Mouse (Mus musculus): Measurements from ENCODE around the gene Raver1.

Gene Raver1

DNA sequence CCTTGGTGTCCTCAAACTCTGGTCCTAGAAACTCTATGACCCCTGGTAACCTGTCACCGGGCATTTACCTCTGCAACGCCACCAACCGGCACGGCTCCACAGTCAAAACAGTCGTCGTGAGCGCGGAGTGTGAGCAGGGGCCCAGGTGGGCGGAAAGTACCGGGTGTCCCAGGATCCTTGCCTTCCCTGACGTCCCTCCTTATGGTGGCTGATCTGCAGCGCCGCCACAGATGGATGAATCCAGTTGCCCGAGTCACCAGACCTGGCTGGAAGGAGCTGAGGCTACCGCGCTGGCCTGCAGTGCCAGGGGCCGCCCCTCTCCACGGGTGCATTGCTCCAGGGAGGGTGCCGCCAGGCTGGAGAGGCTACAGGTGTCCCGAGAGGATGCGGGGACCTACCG, 55.1 kb downstream of the Raver1 start:
- DNase-seq: no peak

DNA sequence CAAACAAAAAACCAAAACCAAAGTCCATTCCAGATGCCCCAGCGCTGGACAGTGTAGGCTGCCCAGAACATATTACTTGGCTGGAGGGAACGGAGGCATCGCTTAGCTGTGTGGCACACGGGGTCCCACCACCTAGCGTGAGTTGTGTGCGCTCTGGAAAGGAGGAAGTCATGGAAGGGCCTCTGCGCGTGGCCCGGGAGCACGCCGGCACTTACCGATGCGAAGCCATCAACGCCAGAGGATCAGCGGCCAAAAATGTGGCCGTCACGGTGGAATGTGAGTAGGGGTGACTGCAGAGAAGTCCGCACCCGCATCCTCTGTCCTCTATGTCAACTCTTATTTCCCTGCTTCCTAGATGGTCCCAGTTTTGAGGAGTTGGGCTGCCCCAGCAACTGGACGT, 55.6 kb downstream of the Raver1 start:
- no peak for DNase-seq

DNA sequence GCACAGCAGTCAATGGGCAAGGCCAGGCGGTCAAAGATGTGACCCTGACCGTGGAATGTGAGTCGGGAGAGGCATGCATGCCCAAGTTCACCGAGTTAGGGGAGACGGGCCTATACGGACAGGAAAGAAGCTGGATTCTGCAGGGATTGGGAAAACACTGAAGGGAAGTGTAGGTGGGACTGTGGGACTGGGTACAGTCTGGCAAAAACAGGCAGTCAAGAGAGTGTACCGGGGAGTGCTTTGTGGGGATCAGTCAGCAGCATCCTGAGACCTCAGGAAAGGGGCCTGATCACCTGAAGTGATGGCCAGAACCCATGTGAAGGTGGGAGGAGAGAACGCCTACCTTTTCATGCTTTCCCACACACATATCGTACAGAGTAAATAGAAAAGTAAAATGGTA, 56.2 kb downstream of the Raver1 start:
- DNase-seq: no peak

- DNase-seq: no peak
Observed at GRCm38 (mm10) chr9:21034481-21035085, 57.2 kb downstream of the Raver1 start.

GRCm38 (mm10) chr9:21033136-21033535, 58.7 kb downstream of the Raver1 start:
- peak; percentile 93 for DNase-seq

- no peak for DNase-seq
Observed at GRCm38 (mm10) chr9:21032491-21032890, 59.3 kb downstream of the Raver1 start.

GRCm38 (mm10) chr9:21031896-21032351, 59.9 kb downstream of the Raver1 start, which contains the start of gene Icam5:
Icam5 (plus strand) TSS chr9:21032073.
- DNase-seq: no peak

DNA sequence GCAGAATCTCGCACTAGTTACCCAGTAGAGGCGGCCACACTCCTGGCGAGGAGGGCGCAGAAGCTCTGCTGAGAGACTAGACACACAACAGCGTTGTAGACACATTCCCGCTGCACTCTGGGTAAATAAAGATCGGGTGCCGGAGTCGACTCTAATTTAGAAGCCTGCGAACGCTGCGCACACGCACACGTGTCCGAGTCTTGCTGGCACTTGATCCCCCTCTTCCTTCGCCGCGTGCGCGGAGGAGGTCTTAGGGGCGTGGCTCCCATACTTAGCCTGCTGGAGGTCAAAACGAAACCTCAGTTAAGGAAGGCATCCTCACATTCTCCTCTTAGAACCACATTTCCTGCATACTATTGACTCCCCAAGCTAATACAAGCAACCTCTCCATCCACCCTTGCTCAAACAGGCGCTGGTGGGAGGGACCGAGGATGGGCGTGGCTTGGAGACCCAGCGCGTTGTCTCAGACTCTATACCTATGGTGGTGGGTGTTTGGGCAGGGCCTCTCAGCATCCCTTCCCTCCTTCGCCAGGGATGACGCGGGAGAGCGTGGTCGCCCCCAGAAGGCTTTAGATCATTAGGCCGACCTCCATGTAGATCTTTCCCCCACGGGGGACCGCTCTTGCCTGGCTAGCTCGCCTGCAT, 60.4 kb downstream of the Raver1 start:
- peak; percentile 68 for DNase-seq

- DNase-seq: peak; percentile 93
Observed at GRCm38 (mm10) chr9:21030781-21031250, 61.0 kb downstream of the Raver1 start.

DNA sequence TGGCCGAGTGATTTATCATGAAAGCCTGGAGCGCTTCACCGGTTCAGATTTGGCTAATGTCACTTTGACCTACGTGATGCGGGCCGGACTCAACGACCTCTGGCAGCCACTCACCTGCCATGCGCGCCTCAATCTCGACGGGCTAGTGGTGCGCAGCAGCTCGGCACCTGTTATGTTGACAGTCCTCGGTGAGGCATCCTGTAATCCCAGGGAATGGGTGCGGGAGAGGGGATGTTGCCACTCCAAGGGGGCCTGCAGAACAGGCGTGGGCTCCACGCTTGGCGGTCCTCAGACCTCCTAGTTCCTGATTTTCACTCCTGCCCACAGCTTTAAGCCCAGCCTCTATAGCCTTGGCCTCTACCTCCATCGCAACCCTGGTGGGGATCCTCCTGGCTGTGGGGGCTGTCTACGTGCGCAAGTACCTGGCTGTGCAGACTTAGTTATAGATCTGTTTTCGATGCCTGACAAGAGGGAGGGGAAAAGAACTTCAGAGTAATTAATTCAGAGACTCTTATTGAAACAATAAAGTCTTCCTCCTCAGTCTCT, 61.7 kb downstream of the Raver1 start:
- DNase-seq: no peak

DNA sequence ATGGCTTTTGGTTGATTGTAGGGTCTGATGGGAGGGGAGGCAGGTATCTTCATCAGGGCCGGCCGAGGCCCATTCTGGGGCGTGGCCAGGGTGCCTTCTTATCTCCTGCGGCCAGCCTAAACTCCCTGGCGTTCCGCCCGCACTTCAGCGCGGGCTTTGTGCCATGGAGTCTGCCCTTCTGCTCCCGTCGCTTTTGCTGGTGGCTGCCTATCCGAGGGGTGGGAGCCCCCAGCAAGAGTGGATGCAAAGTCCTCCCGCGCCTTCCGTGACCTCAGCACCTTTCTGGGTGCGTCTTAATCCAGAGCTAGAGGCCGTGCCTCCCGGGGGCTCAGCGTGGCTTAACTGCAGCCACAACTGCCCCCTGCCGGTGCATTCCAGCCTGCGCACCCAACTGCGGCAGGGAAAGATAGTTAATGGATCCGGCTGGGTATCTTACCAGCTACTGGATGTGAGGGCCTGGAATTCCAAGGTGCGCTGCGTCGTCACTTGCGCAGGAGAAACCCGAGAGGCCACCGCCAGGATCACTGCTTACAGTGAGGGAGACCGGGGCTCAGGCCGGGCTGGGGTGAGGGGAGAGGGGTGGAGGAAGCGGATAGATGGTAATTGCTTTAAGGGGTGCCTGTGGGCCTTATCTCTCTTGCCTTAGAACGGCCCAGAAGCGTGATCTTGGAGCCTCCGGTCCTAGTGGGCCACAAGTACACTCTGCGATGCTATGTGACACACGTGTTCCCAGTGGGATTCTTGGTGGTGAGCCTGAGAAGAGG, 62.3 kb downstream of the Raver1 start, which contains the start of gene Icam4:
Gene Icam4 (plus strand): TSS at position 83 of the 764 bp plus-strand sequence.
- peak; percentile 89 for DNase-seq

GRCm38 (mm10) chr9:21028560-21029110, 63.2 kb downstream of the Raver1 start:
- no peak for DNase-seq

DNA sequence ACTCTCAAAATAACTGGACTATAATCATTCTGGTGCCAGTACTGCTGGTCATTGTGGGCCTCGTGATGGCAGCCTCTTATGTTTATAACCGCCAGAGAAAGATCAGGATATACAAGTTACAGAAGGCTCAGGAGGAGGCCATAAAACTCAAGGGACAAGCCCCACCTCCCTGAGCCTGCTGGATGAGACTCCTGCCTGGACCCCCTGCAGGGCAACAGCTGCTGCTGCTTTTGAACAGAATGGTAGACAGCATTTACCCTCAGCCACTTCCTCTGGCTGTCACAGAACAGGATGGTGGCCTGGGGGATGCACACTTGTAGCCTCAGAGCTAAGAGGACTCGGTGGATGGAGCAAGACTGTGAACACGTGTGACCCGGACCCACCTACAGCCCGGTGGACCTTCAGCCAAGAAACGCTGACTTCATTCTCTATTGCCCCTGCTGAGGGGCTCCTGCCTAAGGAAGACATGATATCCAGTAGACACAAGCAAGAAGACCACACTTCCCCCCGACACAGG, 64.0 kb downstream of the Raver1 start:
- no peak for DNase-seq

GRCm38 (mm10) chr9:21026849-21027248, 65.0 kb downstream of the Raver1 start:
- no peak for DNase-seq

DNA sequence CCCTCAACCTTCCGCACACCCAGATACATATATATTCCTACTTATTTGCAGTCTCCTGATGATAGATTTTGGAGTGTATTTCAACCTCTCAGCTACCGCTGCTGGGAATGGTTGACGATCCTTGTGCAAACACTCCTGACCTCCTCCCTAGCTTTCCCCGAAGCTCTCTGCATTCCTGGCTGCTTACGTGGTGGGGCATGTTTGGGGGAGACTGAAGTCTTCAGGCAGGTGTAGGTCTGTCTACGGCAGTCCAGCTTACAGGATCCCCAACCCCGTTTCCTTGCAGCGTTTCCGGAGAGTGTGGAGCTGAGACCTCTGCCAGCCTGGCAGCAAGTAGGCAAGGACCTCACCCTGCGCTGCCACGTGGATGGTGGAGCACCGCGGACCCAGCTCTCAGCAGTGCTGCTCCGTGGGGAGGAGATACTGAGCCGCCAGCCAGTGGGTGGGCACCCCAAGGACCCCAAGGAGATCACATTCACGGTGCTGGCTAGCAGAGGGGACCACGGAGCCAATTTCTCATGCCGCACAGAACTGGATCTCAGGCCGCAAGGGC, 66.5 kb downstream of the Raver1 start:
- DNase-seq: no peak

Data from kidney, postnatal 14 days (tissue).